Mouse (Mus musculus): ENCODE measurements around the gene Fras1. TPM values are rescaled to one million over a fixed set of nuclear protein-coding genes. Genes with fewer than 3 reads are reported as not detected.

Gene Fras1
- polyA plus RNA-seq, 1 experiment from 2014 or later = 18.7 TPM

- H3K36me3 ChIP-seq (ENCODE audit: control insufficient read depth, insufficient read depth, low read length) = no peaks in the 10 kb centered on the region
- no peak for ATAC-seq (replicated peaks; ENCODE audit: low FRiP score)
- no peak overlapping the region for H3K4me3 ChIP-seq (ENCODE audit: low read depth, low read length)
- no peak for DNase-seq (ENCODE audit: low spot score)
- 0 out of 2 replicates have a peak, but pooled peaks cover 1% of the 10 kb centered on the region for H3K4me1 ChIP-seq (replicated peaks; ENCODE audit: control insufficient read depth, insufficient read depth, low read length)
- no peaks in the 10 kb centered on the region for H3K27me3 ChIP-seq (ENCODE audit: control insufficient read depth, insufficient read depth, low read length)
- H3K27ac ChIP-seq (ENCODE audit: low read depth, low read length) = no peak overlapping the region
- H3K9me3 ChIP-seq (ENCODE audit: control insufficient read depth, low read length) = no peaks in the 10 kb centered on the region
- H3K9ac ChIP-seq (ENCODE audit: low read length) = no peak overlapping the region
- WGBS = 56% methylated on average over 10 of the region's 10 CpGs
- H3K4me2 ChIP-seq (ENCODE audit: low read depth, low read length, severe bottlenecking) = peak overlapping the region; percentile 62; the same call in 1 of the 2 replicates
These were observed 420.3 kb downstream of the Fras1 start for GRCm38 (mm10) chr5:96793953-96794635.

- ATAC-seq (replicated peaks; ENCODE audit: low FRiP score) (no peak), DNase-seq (ENCODE audit: low spot score) (no peak)
- 0 out of 2 replicates have a peak, but pooled peaks cover 1% of the 10 kb centered on the region for H3K4me1 ChIP-seq (replicated peaks; ENCODE audit: control insufficient read depth, insufficient read depth, low read length)
- 85% methylated on average over 1 of the region's 1 CpGs for WGBS
- no peaks in the 10 kb centered on the region for H3K9me3 ChIP-seq (ENCODE audit: control insufficient read depth, low read length)
- no peaks in the 10 kb centered on the region for H3K36me3 ChIP-seq (ENCODE audit: control insufficient read depth, insufficient read depth, low read length)
- H3K27me3 ChIP-seq (ENCODE audit: control insufficient read depth, insufficient read depth, low read length) = no peaks in the 10 kb centered on the region
- H3K9ac ChIP-seq (ENCODE audit: low read length) = no peak overlapping the region
- no peak overlapping the region for H3K4me2 ChIP-seq (ENCODE audit: low read depth, low read length, severe bottlenecking)
- H3K4me3 ChIP-seq (ENCODE audit: low read depth, low read length) = no peak overlapping the region
- no peak overlapping the region for H3K27ac ChIP-seq (ENCODE audit: low read depth, low read length)
These were observed 422.0 kb downstream of the Fras1 start for GRCm38 (mm10) chr5:96795752-96796151.

GRCm38 (mm10) chr5:96797465-96797864 lies 423.7 kb downstream of the Fras1 start:
- H3K27me3 ChIP-seq (ENCODE audit: control insufficient read depth, insufficient read depth, low read length) = no peaks in the 10 kb centered on the region
- no peak overlapping the region for H3K9ac ChIP-seq (ENCODE audit: low read length)
- H3K4me2 ChIP-seq (ENCODE audit: low read depth, low read length, severe bottlenecking) = no peak overlapping the region
- no peak overlapping the region for H3K4me3 ChIP-seq (ENCODE audit: low read depth, low read length)
- no peaks in the 10 kb centered on the region for H3K9me3 ChIP-seq (ENCODE audit: control insufficient read depth, low read length)
- no peak for DNase-seq (ENCODE audit: low spot score)
- ATAC-seq (replicated peaks; ENCODE audit: low FRiP score) = no peak
- 0 out of 2 replicates have a peak, but pooled peaks cover 4% of the 10 kb centered on the region for H3K4me1 ChIP-seq (replicated peaks; ENCODE audit: control insufficient read depth, insufficient read depth, low read length)
- WGBS = 92% methylated on average over 6 of the region's 6 CpGs
- H3K36me3 ChIP-seq (ENCODE audit: control insufficient read depth, insufficient read depth, low read length) = no peaks in the 10 kb centered on the region
- no peak overlapping the region for H3K27ac ChIP-seq (ENCODE audit: low read depth, low read length)

GRCm38 (mm10) chr5:96799165-96799564 lies 425.4 kb downstream of the Fras1 start:
- WGBS = 93% methylated on average over 9 of the region's 9 CpGs

GRCm38 (mm10) chr5:96799969-96800368 lies 426.2 kb downstream of the Fras1 start:
- Histone ChIP-seq H3K9ac (ENCODE audit: low read length) (no peak overlapping the region), H3K27me3 (ENCODE audit: control insufficient read depth, insufficient read depth, low read length) (no peaks in the 10 kb centered on the region), H3K4me1 (replicated peaks; ENCODE audit: control insufficient read depth, insufficient read depth, low read length) (0 out of 2 replicates have a peak, but pooled peaks cover 3% of the 10 kb centered on the region), H3K9me3 (ENCODE audit: control insufficient read depth, low read length) (no peaks in the 10 kb centered on the region), H3K36me3 (ENCODE audit: control insufficient read depth, insufficient read depth, low read length) (no peaks in the 10 kb centered on the region), H3K4me2 (ENCODE audit: low read depth, low read length, severe bottlenecking) (no peak overlapping the region), H3K4me3 (ENCODE audit: low read depth, low read length) (no peak overlapping the region), H3K27ac (ENCODE audit: low read depth, low read length) (no peak overlapping the region)
- WGBS = 94% methylated on average over 9 of the region's 9 CpGs
- DNase-seq (ENCODE audit: low spot score) (no peak), ATAC-seq (replicated peaks; ENCODE audit: low FRiP score) (no peak)

More at GRCm38 (mm10) chr5:96799165-96799564, 425.4 kb downstream of the Fras1 start:
- ATAC-seq (replicated peaks; ENCODE audit: low FRiP score) (no peak), DNase-seq (ENCODE audit: low spot score) (no peak)
- Histone ChIP-seq H3K36me3 (ENCODE audit: control insufficient read depth, insufficient read depth, low read length) (no peaks in the 10 kb centered on the region), H3K27ac (ENCODE audit: low read depth, low read length) (no peak overlapping the region), H3K9ac (ENCODE audit: low read length) (no peak overlapping the region), H3K4me2 (ENCODE audit: low read depth, low read length, severe bottlenecking) (no peak overlapping the region), H3K27me3 (ENCODE audit: control insufficient read depth, insufficient read depth, low read length) (no peaks in the 10 kb centered on the region), H3K9me3 (ENCODE audit: control insufficient read depth, low read length) (no peaks in the 10 kb centered on the region), H3K4me3 (ENCODE audit: low read depth, low read length) (no peak overlapping the region), H3K4me1 (replicated peaks; ENCODE audit: control insufficient read depth, insufficient read depth, low read length) (0 out of 2 replicates have a peak, but pooled peaks cover 3% of the 10 kb centered on the region)

GRCm38 (mm10) chr5:96802185-96802584 lies 428.4 kb downstream of the Fras1 start:
- no peak overlapping the region for H3K4me2 ChIP-seq (ENCODE audit: low read depth, low read length, severe bottlenecking)
- H3K9me3 ChIP-seq (ENCODE audit: control insufficient read depth, low read length) = no peaks in the 10 kb centered on the region
- H3K27me3 ChIP-seq (ENCODE audit: control insufficient read depth, insufficient read depth, low read length) = no peaks in the 10 kb centered on the region
- no peak overlapping the region for H3K27ac ChIP-seq (ENCODE audit: low read depth, low read length)
- 0 out of 2 replicates have a peak, but pooled peaks cover 3% of the 10 kb centered on the region for H3K4me1 ChIP-seq (replicated peaks; ENCODE audit: control insufficient read depth, insufficient read depth, low read length)
- no peak overlapping the region for H3K4me3 ChIP-seq (ENCODE audit: low read depth, low read length)
- no peaks in the 10 kb centered on the region for H3K36me3 ChIP-seq (ENCODE audit: control insufficient read depth, insufficient read depth, low read length)
- no peak overlapping the region for H3K9ac ChIP-seq (ENCODE audit: low read length)
- 24% methylated on average over 7 of the region's 7 CpGs for WGBS
- no peak for ATAC-seq (replicated peaks; ENCODE audit: low FRiP score)
- DNase-seq (ENCODE audit: low spot score) = no peak

GRCm38 (mm10) chr5:96803091-96803490 lies 429.3 kb downstream of the Fras1 start:
- Histone ChIP-seq H3K4me2 (ENCODE audit: low read depth, low read length, severe bottlenecking) (no peak overlapping the region), H3K9me3 (ENCODE audit: control insufficient read depth, low read length) (no peaks in the 10 kb centered on the region), H3K9ac (ENCODE audit: low read length) (no peak overlapping the region), H3K4me1 (replicated peaks; ENCODE audit: control insufficient read depth, insufficient read depth, low read length) (0 out of 2 replicates have a peak, but pooled peaks cover 3% of the 10 kb centered on the region), H3K27ac (ENCODE audit: low read depth, low read length) (no peak overlapping the region), H3K4me3 (ENCODE audit: low read depth, low read length) (no peak overlapping the region), H3K36me3 (ENCODE audit: control insufficient read depth, insufficient read depth, low read length) (no peaks in the 10 kb centered on the region), H3K27me3 (ENCODE audit: control insufficient read depth, insufficient read depth, low read length) (no peaks in the 10 kb centered on the region)
- 65% methylated on average over 3 of the region's 3 CpGs for WGBS
- DNase-seq (ENCODE audit: low spot score) (no peak), ATAC-seq (replicated peaks; ENCODE audit: low FRiP score) (no peak)

GRCm38 (mm10) chr5:96804304-96804703 lies 430.5 kb downstream of the Fras1 start:
- Histone ChIP-seq H3K27ac (ENCODE audit: low read depth, low read length) (no peak overlapping the region), H3K27me3 (ENCODE audit: control insufficient read depth, insufficient read depth, low read length) (no peaks in the 10 kb centered on the region), H3K4me3 (ENCODE audit: low read depth, low read length) (no peak overlapping the region), H3K9ac (ENCODE audit: low read length) (no peak overlapping the region), H3K4me1 (replicated peaks; ENCODE audit: control insufficient read depth, insufficient read depth, low read length) (0 out of 2 replicates have a peak, but pooled peaks cover 3% of the 10 kb centered on the region), H3K9me3 (ENCODE audit: control insufficient read depth, low read length) (no peaks in the 10 kb centered on the region), H3K36me3 (ENCODE audit: control insufficient read depth, insufficient read depth, low read length) (no peaks in the 10 kb centered on the region), H3K4me2 (ENCODE audit: low read depth, low read length, severe bottlenecking) (no peak overlapping the region)
- DNase-seq (ENCODE audit: low spot score) (no peak), ATAC-seq (replicated peaks; ENCODE audit: low FRiP score) (no peak)
- 80% methylated on average over 4 of the region's 4 CpGs for WGBS

GRCm38 (mm10) chr5:96804813-96805212 lies 431.1 kb downstream of the Fras1 start:
- H3K4me2 ChIP-seq (ENCODE audit: low read depth, low read length, severe bottlenecking) = no peak overlapping the region
- no peak overlapping the region for H3K27ac ChIP-seq (ENCODE audit: low read depth, low read length)

More at GRCm38 (mm10) chr5:96804813-96805212, 431.1 kb downstream of the Fras1 start:
- no peaks in the 10 kb centered on the region for H3K9me3 ChIP-seq (ENCODE audit: control insufficient read depth, low read length)
- H3K36me3 ChIP-seq (ENCODE audit: control insufficient read depth, insufficient read depth, low read length) = no peaks in the 10 kb centered on the region
- 0 out of 2 replicates have a peak, but pooled peaks cover 3% of the 10 kb centered on the region for H3K4me1 ChIP-seq (replicated peaks; ENCODE audit: control insufficient read depth, insufficient read depth, low read length)
- no peak overlapping the region for H3K4me3 ChIP-seq (ENCODE audit: low read depth, low read length)
- no peak overlapping the region for H3K9ac ChIP-seq (ENCODE audit: low read length)
- WGBS = 76% methylated on average over 3 of the region's 3 CpGs
- no peaks in the 10 kb centered on the region for H3K27me3 ChIP-seq (ENCODE audit: control insufficient read depth, insufficient read depth, low read length)
- DNase-seq (ENCODE audit: low spot score) = no peak
- no peak for ATAC-seq (replicated peaks; ENCODE audit: low FRiP score)
